16 mouse cellular contexts compared by ENCODE assay signal in genomic region chr10:60200996-60201395, GRCm38 (mm10). TPM values are rescaled to one million over a fixed set of nuclear protein-coding genes. Genes with fewer than 3 reads are reported as not detected.
DNase-seq lines count a peak whose midpoint lies in the region.
"Had no signal": no experiment of that assay in that cellular context is flagged by ENCODE, and none has a peak within 500 bp of the region (broad histone marks: within the 10 kb centered on the region; RNA-seq: fewer than 3 reads in every experiment).

No protein-coding gene starts in this region.

- peak; percentile 90 for DNase-seq in heart, adult 11 months
- DNase-seq in heart, postnatal 4 days: no peak
- DNase-seq in ovary, adult 18-20 months (ENCODE audit: low spot score): peak; percentile 38
- no peak for DNase-seq in ovary, postnatal 36 days (ENCODE audit: low spot score)
- DNase-seq in brain, adult 2 months (ENCODE audit: low read depth, low spot score): peak; percentile 44
- no peak for DNase-seq in left cerebral cortex, adult 18-20 months (ENCODE audit: low spot score in 2 of 2)
- no peak for DNase-seq in frontal cortex, postnatal 25 days (ENCODE audit: low spot score in 2 of 2)
- DNase-seq: cerebellum, adult 11-12 months; cerebellum, postnatal 25 days; kidney, postnatal 36 days; left cerebral cortex, postnatal 4 days; liver; liver, postnatal 0 days; right cerebral cortex, adult 18-20 months; thymus, postnatal 14 days had no signal

RNA-seq across cellular contexts. Expression of gene Chst3, which starts 18.1 kb away (rescaled TPM):
- total RNA-seq in heart, postnatal 4 days (2021): 1 to 10 TPM; 1.6 to 2.4 TPM
- total RNA-seq in left cerebral cortex, adult 18-20 months (2021): 1 to 10 TPM in 1 of 2 experiments, under 1 TPM in 1; 0.65 to 1.1 TPM
- total RNA-seq: megakaryocyte progenitor cell, adult 5-6 weeks had no signal

Comparison
In these comparisons a context has a peak if more than half of its experiments do, and no peak if none do; other contexts are left out.
1. DNase-seq: peak in heart, adult 11 months (single experiment), ovary, adult 18-20 months (single experiment) and brain, adult 2 months (single experiment); none in heart, postnatal 4 days (single experiment), ovary, postnatal 36 days (single experiment), left cerebral cortex, adult 18-20 months (0 of 2) and frontal cortex, postnatal 25 days (0 of 2).